11 mouse cellular contexts compared by ENCODE assay signal in the genomic region with DNA sequence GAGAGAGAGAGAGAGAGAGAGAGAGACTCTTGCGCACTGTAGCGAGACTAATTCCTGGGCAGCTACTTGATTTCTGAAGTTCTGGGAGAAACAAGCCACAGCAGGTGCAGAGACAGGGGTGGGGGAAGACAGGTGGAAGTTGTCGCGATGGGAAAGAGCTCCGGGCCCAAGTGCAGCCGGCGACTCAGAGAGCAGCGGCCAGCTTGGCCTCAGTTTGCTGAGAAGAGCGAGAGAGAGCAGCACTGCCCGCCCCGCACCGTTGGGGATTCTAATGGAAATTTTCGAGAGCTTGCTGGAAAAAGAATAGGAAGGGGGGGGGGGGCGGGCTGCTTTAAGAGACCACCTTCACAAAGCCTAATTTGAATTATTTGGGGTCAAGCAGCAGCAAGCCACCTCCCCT. TPM values are rescaled to one million over a fixed set of nuclear protein-coding genes. Genes with fewer than 3 reads are reported as not detected.
A peak's percentile ranks its signal among the peaks of the same experiment; 100 is the strongest.
DNase-seq lines count a peak whose midpoint lies in the region; ATAC-seq lines count a peak whose summit lies in the region.
"Had no signal": no experiment of that assay in that cellular context is flagged by ENCODE, and none has a peak within 500 bp of the region (broad histone marks: within the 10 kb centered on the region; RNA-seq: fewer than 3 reads in every experiment).

No protein-coding gene starts in this region.

- no peak for ATAC-seq in hindbrain, embryonic 15.5 days (ENCODE audit: low FRiP score, low read depth)
- ATAC-seq in neural tube, embryonic 12.5 days (ENCODE audit: low FRiP score, low read depth), result peak; percentile 37; the same call in 1 of the 2 replicates

- peak; percentile 27 for DNase-seq in left cerebral cortex, postnatal 4 days
- DNase-seq in left cerebral cortex, adult 11 months (ENCODE audit: low spot score), result no peak
- DNase-seq in embryonic facial prominence, embryonic 10.5 days (ENCODE audit: low spot score), result peak; percentile 49
- DNase-seq in thymus, postnatal 36 days, result no peak
- DNase-seq in lung, postnatal 36 days, result no peak
- DNase-seq: cerebellum, postnatal 36 days; heart, postnatal 10 days; lung, postnatal 10 days had no signal

- H3K27ac ChIP-seq in embryonic facial prominence, embryonic 10.5 days (replicated peaks), result no peak overlapping the region
- no peak overlapping the region for H3K27ac ChIP-seq in hindbrain, embryonic 15.5 days (replicated peaks)
- H3K27ac ChIP-seq in neural tube, embryonic 12.5 days, result no peak overlapping the region

- no peak overlapping the region for H3K9ac ChIP-seq in hindbrain, embryonic 15.5 days
- H3K9ac ChIP-seq in neural tube, embryonic 12.5 days, result no peak overlapping the region

- H3K4me1 ChIP-seq in embryonic facial prominence, embryonic 10.5 days, result peaks cover 30% of the 10 kb centered on the region
- H3K4me1 ChIP-seq in hindbrain, embryonic 15.5 days (replicated peaks), result peaks cover 14% of the 10 kb centered on the region
- H3K4me1 ChIP-seq in neural tube, embryonic 12.5 days, result peaks cover 34% of the 10 kb centered on the region

- intact Hi-C loops in left cerebral cortex, postnatal 4 days (cut with DNase I), result no loop called here

- H3K36me3 ChIP-seq in embryonic facial prominence, embryonic 10.5 days (replicated peaks), result no peaks in the 10 kb centered on the region
- no peaks in the 10 kb centered on the region for H3K36me3 ChIP-seq in hindbrain, embryonic 15.5 days
- H3K36me3 ChIP-seq in neural tube, embryonic 12.5 days, result no peaks in the 10 kb centered on the region

- H3K9me3 ChIP-seq in embryonic facial prominence, embryonic 10.5 days, result no peaks in the 10 kb centered on the region
- no peaks in the 10 kb centered on the region for H3K9me3 ChIP-seq in hindbrain, embryonic 15.5 days
- H3K9me3 ChIP-seq in neural tube, embryonic 12.5 days, result no peaks in the 10 kb centered on the region

- peaks cover 100% of the 10 kb centered on the region for H3K27me3 ChIP-seq in embryonic facial prominence, embryonic 10.5 days (replicated peaks; ENCODE audit: low read depth, poor library complexity, severe bottlenecking)
- peaks cover 94% of the 10 kb centered on the region for H3K27me3 ChIP-seq in hindbrain, embryonic 15.5 days
- peaks cover 91% of the 10 kb centered on the region for H3K27me3 ChIP-seq in neural tube, embryonic 12.5 days (replicated peaks)

- peak overlapping the region; percentile 7; the same call in 1 of the 2 replicates for H3K4me2 ChIP-seq in hindbrain, embryonic 15.5 days
- H3K4me2 ChIP-seq in neural tube, embryonic 12.5 days (replicated peaks), result peak overlapping the region; percentile 46

- 0 out of 2 replicates have a peak overlapping the region, but pooled peaks have one; percentile 1 for H3K4me3 ChIP-seq in embryonic facial prominence, embryonic 10.5 days
- H3K4me3 ChIP-seq in hindbrain, embryonic 15.5 days, result no peak overlapping the region
- H3K4me3 ChIP-seq in neural tube, embryonic 12.5 days, result no peak overlapping the region

- 0% methylated on average over 14 of the region's 14 CpGs for WGBS in embryonic facial prominence, embryonic 10.5 days
- WGBS in hindbrain, embryonic 15.5 days, result 2% methylated on average over 13 of the region's 14 CpGs
- 0% methylated on average over 14 of the region's 14 CpGs for WGBS in neural tube, embryonic 12.5 days

RNA-seq across cellular contexts. Expression of gene Gsx2, which starts 7.7 kb away (rescaled TPM):
- total RNA-seq in left cerebral cortex, postnatal 4 days (2021), result under 1 TPM; 0.85 to 0.98 TPM
- polyA plus RNA-seq in embryonic facial prominence, embryonic 10.5 days (2016; fragmentation: Nextera tagmentation; extraction: Ambion mirVana), result 0.84 and 1.3 TPM in 2 replicates
- polyA plus RNA-seq in hindbrain, embryonic 15.5 days (2015; fragmentation: Nextera tagmentation; extraction: Ambion mirVana), result 0.25 and 0.47 TPM in 2 replicates
- 9.4 and 12.2 TPM in 2 replicates for polyA plus RNA-seq in neural tube, embryonic 12.5 days (2016; fragmentation: Nextera tagmentation; extraction: Ambion mirVana)
- total RNA-seq: heart, postnatal 10 days had no signal
- polyA plus RNA-seq: kidney, embryonic 14.5 days had no signal

RNA-seq across cellular contexts. Expression of gene Chic2, which starts 38.5 kb away (rescaled TPM):
- total RNA-seq in left cerebral cortex, postnatal 4 days (2021), result 10 to 100 TPM; 26.3 to 34.4 TPM
- 36.2 and 40.3 TPM in 2 replicates for polyA plus RNA-seq in embryonic facial prominence, embryonic 10.5 days (2016; fragmentation: Nextera tagmentation; extraction: Ambion mirVana)
- 30.0 and 30.3 TPM in 2 replicates for polyA plus RNA-seq in hindbrain, embryonic 15.5 days (2015; fragmentation: Nextera tagmentation; extraction: Ambion mirVana)
- polyA plus RNA-seq in neural tube, embryonic 12.5 days (2016; fragmentation: Nextera tagmentation; extraction: Ambion mirVana), result 53.6 and 57.4 TPM in 2 replicates

Comparison
In these comparisons a context has a peak if more than half of its experiments do, and no peak if none do; other contexts are left out.
1. DNase-seq: peak in left cerebral cortex, postnatal 4 days (single experiment) and embryonic facial prominence, embryonic 10.5 days (single experiment); none in left cerebral cortex, adult 11 months (single experiment), thymus, postnatal 36 days (0 of 2) and lung, postnatal 36 days (single experiment).